Mouse (Mus musculus): Measurements from ENCODE around the gene Med25. TPM values are rescaled to one million over a fixed set of nuclear protein-coding genes. Genes with fewer than 3 reads are reported as not detected.
A peak's percentile ranks its signal among the peaks of the same experiment; 100 is the strongest.

Gene Med25
- polyA plus RNA-seq, 1 experiment, result 249 TPM

- peak overlapping the region; percentile 100 for H3K4me3 ChIP-seq (replicated peaks)
- no peaks in the 10 kb centered on the region for H3K9me3 ChIP-seq
- peaks cover 69% of the 10 kb centered on the region for H3K4me1 ChIP-seq
- peaks cover 44% of the 10 kb centered on the region for H3K36me3 ChIP-seq (replicated peaks; ENCODE audit: low read length)
- TF ChIP-seq GATA1 (IDR thresholded peaks at IDR 0.05; ENCODE audit: borderline replicate concordance, low read length) (no peak), FLI1 (IDR thresholded peaks at IDR 0.05; ENCODE audit: low read length) (no peak)
- no peaks in the 10 kb centered on the region for H3K27me3 ChIP-seq (replicated peaks)
These were observed 41.5 kb downstream of the Med25 start for GRCm38 (mm10) chr7:44850789-44851624.

- no peaks in the 10 kb centered on the region for H3K27me3 ChIP-seq (replicated peaks)
- peaks cover 53% of the 10 kb centered on the region for H3K36me3 ChIP-seq (replicated peaks; ENCODE audit: low read length)
- TF ChIP-seq FLI1 (IDR thresholded peaks at IDR 0.05; ENCODE audit: low read length) (no peak; the same call in 1 of the 2 replicates), GATA1 (IDR thresholded peaks at IDR 0.05; ENCODE audit: borderline replicate concordance, low read length) (no peak)
- peaks cover 69% of the 10 kb centered on the region for H3K4me1 ChIP-seq
- peak overlapping the region; percentile 100 for H3K4me3 ChIP-seq (replicated peaks)
- H3K9me3 ChIP-seq, result no peaks in the 10 kb centered on the region
These were observed 42.4 kb downstream of the Med25 start for GRCm38 (mm10) chr7:44850146-44850545.

DNA sequence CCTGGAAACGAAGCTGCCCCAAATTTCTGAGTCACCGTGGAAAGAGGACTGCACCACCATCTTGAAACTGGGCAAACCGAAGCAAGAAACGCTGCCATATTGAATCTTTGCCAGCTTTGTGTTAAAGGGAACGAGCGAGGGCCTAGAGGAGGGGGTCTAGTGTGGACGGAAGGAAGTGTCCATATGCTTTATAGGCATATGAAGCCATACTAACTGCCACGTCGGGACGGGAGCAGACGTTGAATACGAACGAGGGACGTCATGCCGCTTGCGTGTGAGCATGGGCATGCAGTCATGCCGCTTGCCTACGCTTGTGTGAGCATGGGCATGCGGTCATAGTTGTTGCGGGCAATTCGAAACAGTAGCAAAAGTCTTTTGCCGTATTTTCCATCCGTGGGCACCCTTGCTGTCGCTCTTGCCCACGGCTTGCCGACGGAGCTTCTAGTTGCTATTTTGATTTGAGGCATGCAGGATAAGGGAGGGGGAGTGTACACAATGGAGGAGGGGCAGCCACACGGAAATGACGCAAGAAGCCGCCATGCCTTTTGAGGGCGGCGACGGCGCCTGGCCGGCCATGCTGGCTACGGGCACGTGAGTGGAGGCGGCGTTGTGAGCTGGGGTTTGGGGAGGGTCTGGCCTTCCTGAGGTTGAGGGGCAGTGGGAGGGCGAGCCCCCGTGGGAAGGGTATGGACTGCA is 42.9 kb downstream of the Med25 start:
- Histone ChIP-seq H3K4me1 (peaks cover 69% of the 10 kb centered on the region), H3K4me3 (replicated peaks) (peak overlapping the region; percentile 100), H3K27me3 (replicated peaks) (no peaks in the 10 kb centered on the region), H3K9me3 (no peaks in the 10 kb centered on the region), H3K36me3 (replicated peaks; ENCODE audit: low read length) (peaks cover 58% of the 10 kb centered on the region)
- no peak for TF ChIP-seq GATA1 (IDR thresholded peaks at IDR 0.05; ENCODE audit: borderline replicate concordance, low read length)
- no peak for TF ChIP-seq FLI1 (IDR thresholded peaks at IDR 0.05; ENCODE audit: low read length)

DNA sequence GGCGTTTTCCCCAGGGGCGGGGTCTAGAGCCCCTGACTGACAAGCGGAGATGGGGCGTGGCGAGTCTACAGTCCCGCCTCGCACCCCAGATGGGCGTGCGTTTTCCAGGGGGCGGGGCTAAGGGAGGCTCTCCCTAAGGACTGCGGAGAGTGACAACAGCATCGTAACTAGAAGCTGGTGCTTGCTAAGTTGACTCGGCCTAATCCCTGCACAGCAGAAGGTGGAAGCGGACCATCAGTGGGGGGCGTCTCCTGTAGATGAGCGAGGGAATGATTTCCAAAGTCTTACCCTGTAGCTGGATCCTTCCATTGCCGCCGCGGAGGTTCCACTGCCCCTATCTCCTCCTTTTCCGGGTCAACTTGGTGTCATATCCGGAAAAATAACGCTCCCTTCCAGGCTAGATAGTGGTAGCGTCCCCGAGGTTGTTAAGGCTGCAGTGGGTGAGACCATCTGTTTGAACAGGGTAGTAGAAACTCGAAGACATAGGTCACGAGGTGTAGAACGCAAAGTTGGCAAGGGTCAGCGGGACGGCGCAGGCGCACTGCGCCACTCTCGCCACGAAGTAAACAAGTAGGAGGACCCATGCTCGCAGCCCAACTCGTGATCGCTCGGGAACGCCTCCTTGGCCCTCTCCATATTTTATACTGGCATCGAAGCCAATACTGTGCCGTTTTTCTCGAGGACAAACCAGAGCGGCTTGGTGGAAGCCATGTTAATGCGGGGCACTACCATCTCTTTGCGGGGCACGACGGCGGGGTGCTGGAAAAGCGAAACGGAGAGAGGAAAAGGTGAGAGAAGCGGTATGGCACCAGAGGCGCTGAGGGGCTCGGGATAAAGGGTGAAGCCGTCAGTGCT is 43.7 kb downstream of the Med25 start, which contains the start of the genes Akt1s1 and Tbc1d17:
Gene Akt1s1 (plus strand): TSS at position 431 of the 855 bp plus-strand sequence.
Gene Tbc1d17 (minus strand): TSS at position 519 of the 855 bp plus-strand sequence.
- TF ChIP-seq GATA1 (IDR thresholded peaks at IDR 0.05; ENCODE audit: borderline replicate concordance, low read length), result no peak
- no peak for TF ChIP-seq FLI1 (IDR thresholded peaks at IDR 0.05; ENCODE audit: low read length)
- no peaks in the 10 kb centered on the region for H3K9me3 ChIP-seq
- H3K36me3 ChIP-seq (replicated peaks; ENCODE audit: low read length), result peaks cover 64% of the 10 kb centered on the region
- no peaks in the 10 kb centered on the region for H3K27me3 ChIP-seq (replicated peaks)
- H3K4me1 ChIP-seq, result peaks cover 72% of the 10 kb centered on the region
- peak within 1 kb of the TSS; percentile 100 for H3K4me3 ChIP-seq (replicated peaks)

DNA sequence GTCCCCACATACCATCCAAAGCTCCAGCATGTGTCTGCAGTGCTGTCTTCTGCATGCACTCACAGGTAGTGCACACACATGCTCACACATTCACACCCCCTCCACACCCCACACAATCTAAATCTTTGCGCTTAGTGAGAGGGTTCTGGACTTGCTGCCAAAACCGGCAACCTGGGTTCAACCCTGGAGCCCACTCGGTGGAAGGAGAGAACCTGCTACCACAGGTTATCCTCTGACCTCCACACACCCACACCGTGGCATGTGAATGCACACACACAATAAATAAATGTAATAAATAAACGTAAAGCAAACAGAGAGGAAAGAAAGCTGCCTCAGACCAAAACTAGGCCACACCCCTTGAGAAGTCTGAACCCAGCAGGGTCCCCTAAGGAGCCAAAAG is 44.7 kb downstream of the Med25 start:
- Histone ChIP-seq H3K36me3 (replicated peaks; ENCODE audit: low read length) (peaks cover 65% of the 10 kb centered on the region), H3K9me3 (no peaks in the 10 kb centered on the region), H3K27me3 (replicated peaks) (no peaks in the 10 kb centered on the region), H3K4me1 (peaks cover 72% of the 10 kb centered on the region), H3K4me3 (replicated peaks) (peak overlapping the region; percentile 100)
- TF ChIP-seq FLI1 (IDR thresholded peaks at IDR 0.05; ENCODE audit: low read length) (no peak), GATA1 (IDR thresholded peaks at IDR 0.05; ENCODE audit: borderline replicate concordance, low read length) (no peak)

GRCm38 (mm10) chr7:44846804-44847203 is 45.7 kb downstream of the Med25 start:
- TF ChIP-seq FLI1 (IDR thresholded peaks at IDR 0.05; ENCODE audit: low read length) (no peak), GATA1 (IDR thresholded peaks at IDR 0.05; ENCODE audit: borderline replicate concordance, low read length) (no peak)
- Histone ChIP-seq H3K4me3 (replicated peaks) (peak overlapping the region; percentile 69), H3K36me3 (replicated peaks; ENCODE audit: low read length) (peaks cover 65% of the 10 kb centered on the region)

DNA sequence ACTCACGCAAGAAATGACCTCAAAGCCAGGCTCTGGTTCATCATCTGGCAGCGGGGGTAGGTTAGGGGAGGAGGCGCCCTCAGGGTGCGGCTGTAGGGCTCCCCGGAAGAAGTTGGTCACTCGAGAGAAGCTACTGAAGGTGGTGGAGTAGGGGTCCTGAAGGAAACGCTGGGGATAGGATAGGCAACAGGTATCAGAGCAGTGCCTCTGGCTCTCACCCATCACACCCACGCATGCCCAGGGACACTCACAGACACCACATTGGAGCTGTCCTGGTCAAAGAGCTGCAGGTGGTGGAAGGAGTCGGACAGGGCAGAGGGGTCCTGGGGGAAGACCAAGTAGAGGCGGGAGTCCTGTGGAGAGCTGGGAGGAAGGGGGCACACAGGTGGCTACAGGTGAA is 47.5 kb downstream of the Med25 start:
- no peaks in the 10 kb centered on the region for H3K9me3 ChIP-seq
- H3K36me3 ChIP-seq (replicated peaks; ENCODE audit: low read length), result peaks cover 75% of the 10 kb centered on the region
- TF ChIP-seq GATA1 (IDR thresholded peaks at IDR 0.05; ENCODE audit: borderline replicate concordance, low read length), result no peak
- peak overlapping the region; percentile 50 for H3K4me3 ChIP-seq (replicated peaks)
- H3K27me3 ChIP-seq (replicated peaks), result no peaks in the 10 kb centered on the region
- peaks cover 73% of the 10 kb centered on the region for H3K4me1 ChIP-seq

More at GRCm38 (mm10) chr7:44846804-44847203, 45.7 kb downstream of the Med25 start:
- Histone ChIP-seq H3K27me3 (replicated peaks) (no peaks in the 10 kb centered on the region), H3K4me1 (peaks cover 72% of the 10 kb centered on the region), H3K9me3 (no peaks in the 10 kb centered on the region)

DNA sequence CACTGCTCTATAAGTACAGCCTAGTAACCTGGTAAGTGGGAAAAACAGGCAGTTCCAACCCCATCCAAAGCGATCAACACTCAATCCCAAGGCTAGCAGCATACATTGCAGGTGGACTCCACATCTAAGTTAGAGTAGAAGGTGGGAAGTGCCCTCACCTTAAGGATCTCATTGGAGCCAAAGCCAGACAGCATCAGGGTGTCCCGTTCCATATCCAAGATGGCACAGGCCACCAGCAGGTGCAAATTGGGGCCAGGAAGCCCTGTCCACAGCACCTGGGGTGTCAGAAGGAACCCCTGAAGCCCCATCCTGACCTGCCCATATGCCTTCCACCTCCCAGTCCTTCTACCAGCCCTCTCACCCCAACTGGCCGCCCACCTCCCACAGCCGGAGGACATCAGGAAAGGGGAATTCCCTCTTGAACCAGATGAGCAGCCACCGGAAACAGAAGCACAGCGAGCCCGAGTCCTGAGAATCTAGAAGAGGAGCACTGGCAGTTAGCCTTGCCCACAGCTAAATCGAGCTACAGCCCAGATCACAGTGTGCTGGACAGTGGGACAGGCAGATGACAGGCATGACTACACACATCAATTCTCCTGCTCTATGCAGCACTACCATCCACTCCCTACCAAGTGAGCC is 50.6 kb downstream of the Med25 start:
- no peaks in the 10 kb centered on the region for H3K27me3 ChIP-seq (replicated peaks)

DNA sequence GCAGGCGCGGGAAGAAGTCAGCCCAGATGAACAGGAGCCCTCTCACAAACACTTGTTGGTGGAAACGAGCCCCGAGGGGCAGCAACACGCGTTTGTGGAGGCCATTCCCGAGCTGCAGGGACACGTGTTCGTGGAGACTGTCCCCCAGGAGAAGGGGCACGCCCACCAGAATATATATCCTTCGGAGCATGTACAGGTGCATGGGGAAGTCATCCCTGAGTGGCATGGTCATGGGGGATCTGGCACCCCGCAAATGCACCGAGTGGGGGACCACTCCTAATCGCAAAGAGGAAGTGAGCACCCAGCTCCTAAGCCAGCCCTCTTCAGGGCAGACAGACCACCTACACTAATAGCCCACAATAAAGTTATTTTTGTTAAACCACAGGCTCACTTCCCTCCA is 52.1 kb downstream of the Med25 start:
- no peak for TF ChIP-seq GATA1 (IDR thresholded peaks at IDR 0.05; ENCODE audit: borderline replicate concordance, low read length)
- no peak for TF ChIP-seq FLI1 (IDR thresholded peaks at IDR 0.05; ENCODE audit: low read length)
- Histone ChIP-seq H3K27me3 (replicated peaks) (no peaks in the 10 kb centered on the region), H3K9me3 (peaks cover 2% of the 10 kb centered on the region; the same call in 1 of the 2 replicates), H3K4me1 (peaks cover 90% of the 10 kb centered on the region), H3K4me3 (replicated peaks) (no peak overlapping the region), H3K36me3 (replicated peaks; ENCODE audit: low read length) (peaks cover 100% of the 10 kb centered on the region)

More for the DNA sequence above, 50.6 kb downstream of the Med25 start:
- H3K9me3 ChIP-seq, result peaks cover 2% of the 10 kb centered on the region; the same call in 1 of the 2 replicates
- H3K4me3 ChIP-seq (replicated peaks), result peak overlapping the region; percentile 62
- H3K36me3 ChIP-seq (replicated peaks; ENCODE audit: low read length), result peaks cover 100% of the 10 kb centered on the region
- TF ChIP-seq GATA1 (IDR thresholded peaks at IDR 0.05; ENCODE audit: borderline replicate concordance, low read length) (no peak), FLI1 (IDR thresholded peaks at IDR 0.05; ENCODE audit: low read length) (no peak)
- H3K4me1 ChIP-seq, result peaks cover 88% of the 10 kb centered on the region
